Mouse (Mus musculus): ENCODE measurements around the gene S100z. TPM values are rescaled to one million over a fixed set of nuclear protein-coding genes. Genes with fewer than 3 reads are reported as not detected.

S100z gene
- total RNA-seq, 2 experiments from 2014 or later, result not detected

- no peak for DNase-seq (ENCODE audit: low spot score in 2 of 2)
These were observed 28.8 kb downstream of the S100z start for GRCm38 (mm10) chr13:95449730-95450129.

- no peak for DNase-seq (ENCODE audit: low spot score in 2 of 2)
These were observed 33.7 kb downstream of the S100z start, which contains the start of gene Crhbp for GRCm38 (mm10) chr13:95444824-95445223. Crhbp (minus strand) TSS chr13:95444924.

GRCm38 (mm10) chr13:95444291-95444690 lies 34.2 kb downstream of the S100z start:
- no peak for DNase-seq (ENCODE audit: low spot score in 2 of 2)

- no peak for DNase-seq (ENCODE audit: low spot score in 2 of 2)
These were observed 34.9 kb downstream of the S100z start for GRCm38 (mm10) chr13:95443376-95444233.

- no peak for DNase-seq (ENCODE audit: low spot score in 2 of 2)
These were observed 35.6 kb downstream of the S100z start for GRCm38 (mm10) chr13:95442901-95443300.

GRCm38 (mm10) chr13:95439569-95439968 lies 39.0 kb downstream of the S100z start:
- no peak for DNase-seq (ENCODE audit: low spot score in 2 of 2)

- DNase-seq (ENCODE audit: low spot score in 2 of 2), result no peak
These were observed 46.8 kb downstream of the S100z start for GRCm38 (mm10) chr13:95431760-95432159.

- DNase-seq (ENCODE audit: low spot score in 2 of 2), result no peak
These were observed 51.0 kb downstream of the S100z start for GRCm38 (mm10) chr13:95427499-95427898.

Other genes starting within 250 kb of the S100z start
- gene Pde8b, start 228.4 kb downstream of the S100z start, total RNA-seq (2021), result 100 to 1,000 TPM; 137 to 147 TPM
- 10 to 100 TPM; 12.7 to 14.5 TPM for gene Zbed3, start 155.1 kb downstream of the S100z start, total RNA-seq (2021)
- 10 to 100 TPM; 51.5 to 56.0 TPM for gene Aggf1, start 103.4 kb downstream of the S100z start, total RNA-seq (2021)
- 10 to 100 TPM; 26.6 to 31.9 TPM for gene Crhbp, start 33.8 kb downstream of the S100z start, total RNA-seq (2021)
- under 1 TPM; 0.16 to 0.51 TPM for gene F2rl1, start 46.5 kb upstream of the S100z start, total RNA-seq (2021)
- gene F2r, start 139.8 kb upstream of the S100z start, total RNA-seq (2021), result 1 to 10 TPM; 3.2 TPM
- gene F2rl2, start 218.1 kb upstream of the S100z start, total RNA-seq (2021), result 1 to 10 TPM in 1 of 2 experiments, under 1 TPM in 1; 0.88 to 1.9 TPM

Data from left cerebral cortex, adult 18-20 months (tissue).